Mouse (Mus musculus) effector memory CD4-positive, alpha-beta T cell, adult 5 months (primary cell): ENCODE data around the gene Thoc6. TPM values are rescaled to one million over a fixed set of nuclear protein-coding genes. Genes with fewer than 3 reads are reported as not detected.

Source experiments
- polyA plus RNA-seq: library from polyadenylated mRNA; unstranded; fragments of 100-300 nt; shearing (Covaris generic); gene quantifications from one replicate; pipeline ENCODE4 v1.2.1, GENCODE M21; 2017

Gene Thoc6
- 21.0 TPM for polyA plus RNA-seq

DNA sequence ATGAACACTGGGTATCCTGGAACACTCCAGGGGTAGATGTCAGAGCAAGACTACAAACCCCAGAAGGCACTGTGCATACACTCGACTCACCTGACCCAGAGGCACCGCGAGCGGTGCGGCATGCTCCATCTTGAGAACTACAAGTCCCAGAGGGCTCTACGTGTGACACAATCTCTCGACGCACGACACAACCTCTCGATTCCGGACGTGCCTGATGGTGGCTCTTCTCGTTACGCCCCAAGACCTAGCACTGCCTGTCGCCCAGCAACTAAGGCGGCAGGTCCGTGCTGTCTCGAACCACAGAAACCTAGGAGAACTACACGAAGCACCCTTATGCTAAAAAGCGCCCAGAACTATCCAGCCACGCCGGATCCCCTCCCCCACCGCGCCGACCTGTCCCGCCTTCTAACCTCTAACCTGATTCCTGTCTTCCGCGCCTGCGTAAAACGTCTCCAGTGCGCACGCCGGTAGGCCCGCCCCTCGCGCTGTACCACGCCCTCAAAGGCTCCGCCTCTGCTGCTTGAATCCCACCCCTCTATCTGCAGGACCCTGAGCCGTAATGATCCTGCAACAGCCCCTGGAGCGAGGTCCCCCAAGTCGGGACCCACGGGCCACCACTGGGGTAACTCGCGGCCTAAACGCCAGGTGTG lies at the start of gene Thoc6, which contains the start of gene Hcfc1r1:
TSS of gene Thoc6 (minus strand) at position 459 of the 650 bp plus-strand sequence.
TSS of gene Hcfc1r1 (plus strand) at position 173 of the 650 bp plus-strand sequence.

GRCm38 (mm10) chr17:23722376-23723125 lies 48.9 kb upstream of the Thoc6 start, which contains the start of gene 1520401A03Rik:
1520401A03Rik (minus strand) TSS chr17:23722783.

DNA sequence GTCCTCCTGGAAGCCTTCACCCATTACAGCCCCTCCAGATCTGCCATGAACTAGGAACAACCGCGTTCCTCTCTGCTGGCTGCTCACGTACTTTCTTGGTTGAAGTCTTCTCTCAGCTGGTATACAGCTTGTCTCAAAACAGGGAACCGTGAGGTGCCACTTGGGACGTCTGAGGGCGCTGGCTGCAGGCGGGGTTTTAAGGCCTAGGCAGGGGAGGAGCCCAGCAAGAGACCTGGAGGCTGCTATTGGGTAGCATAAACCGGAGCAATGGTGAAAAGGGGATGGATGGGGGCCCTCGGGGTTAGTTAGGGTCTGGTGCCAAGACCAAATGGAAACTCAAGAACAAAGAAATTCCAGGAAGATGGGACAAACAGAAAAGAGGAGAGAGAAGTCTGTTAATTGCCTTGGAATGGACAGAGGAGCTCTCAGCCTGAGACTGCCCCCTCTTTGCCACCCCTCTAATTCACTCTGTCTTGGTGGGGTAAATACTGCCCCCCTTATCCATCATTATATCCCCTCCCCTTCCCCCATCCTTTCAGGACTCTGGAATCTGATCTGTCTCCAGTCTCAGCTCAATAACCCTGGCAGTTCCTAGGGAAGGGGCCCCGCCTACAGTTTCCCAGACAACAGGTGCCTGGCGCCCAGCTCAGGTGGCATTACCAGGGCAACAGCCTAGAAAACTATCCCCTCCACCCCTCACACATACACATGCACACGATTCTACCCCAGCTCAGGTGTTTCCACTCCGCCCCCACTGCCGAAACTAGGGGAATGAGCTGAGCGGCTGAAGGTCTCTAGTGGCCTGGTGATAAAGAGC lies 10.4 kb upstream of the Thoc6 start, which contains the start of gene Cldn9:
TSS of gene Cldn9 (minus strand) at position 171 of the 817 bp plus-strand sequence.

GRCm38 (mm10) chr17:23679127-23679835 lies 5.6 kb upstream of the Thoc6 start, which contains the start of gene Cldn6:
Cldn6 (plus strand) TSS chr17:23679249.

GRCm38 (mm10) chr17:23677236-23677679 lies 3.6 kb upstream of the Thoc6 start, which contains the start of gene Tnfrsf12a:
Tnfrsf12a (minus strand) TSS chr17:23677468.

GRCm38 (mm10) chr17:23660117-23660875 lies 13.4 kb downstream of the Thoc6 start, which contains the start of gene Bicdl2:
Bicdl2 (plus strand) TSS chr17:23660506.

GRCm38 (mm10) chr17:23644613-23645495 lies 28.8 kb downstream of the Thoc6 start, which contains the start of gene Mmp25:
Mmp25 (minus strand) TSS chr17:23645277.

Other genes with a start within 250 kb of the Thoc6 start
- gene Vmn2r117, start 194.2 kb downstream of the Thoc6 start, polyA plus RNA-seq, result not detected
- gene Zfp213, start 109.6 kb downstream of the Thoc6 start, polyA plus RNA-seq, result 6.9 TPM
- not detected for gene Zfp13, start 74.4 kb downstream of the Thoc6 start, polyA plus RNA-seq
- 4.8 TPM for gene Zscan10, start 73.0 kb downstream of the Thoc6 start, polyA plus RNA-seq
- gene Mmp25, start 28.6 kb downstream of the Thoc6 start, polyA plus RNA-seq, result 0.25 TPM
- gene Bicdl2, start 13.4 kb downstream of the Thoc6 start, polyA plus RNA-seq, result 0.19 TPM
- 46.6 TPM for gene Hcfc1r1, start 286 bp downstream of the Thoc6 start, polyA plus RNA-seq
- 20.5 TPM for gene Tnfrsf12a, start 3.6 kb upstream of the Thoc6 start, polyA plus RNA-seq
- not detected for gene Cldn6, start 5.4 kb upstream of the Thoc6 start, polyA plus RNA-seq
- gene Cldn9, start 10.1 kb upstream of the Thoc6 start, polyA plus RNA-seq, result not detected
- gene 1520401A03Rik, start 48.9 kb upstream of the Thoc6 start, polyA plus RNA-seq, result not detected
- 51.3 TPM for gene Pkmyt1, start 52.5 kb upstream of the Thoc6 start, polyA plus RNA-seq
- 3.1 TPM for gene Paqr4, start 67.0 kb upstream of the Thoc6 start, polyA plus RNA-seq
- 2.4 TPM for gene Kremen2, start 72.0 kb upstream of the Thoc6 start, polyA plus RNA-seq
- 25.6 TPM for gene Flywch1, start 97.7 kb upstream of the Thoc6 start, polyA plus RNA-seq
- gene Flywch2, start 112.2 kb upstream of the Thoc6 start, polyA plus RNA-seq, result 1.7 TPM
- gene Srrm2, start 116.7 kb upstream of the Thoc6 start, polyA plus RNA-seq, result 1,161 TPM
- 389 TPM for gene Elob, start 155.3 kb upstream of the Thoc6 start, polyA plus RNA-seq
- not detected for gene Prss33, start 162.2 kb upstream of the Thoc6 start, polyA plus RNA-seq
- gene Prss32, start 170.0 kb upstream of the Thoc6 start, polyA plus RNA-seq, result not detected
- 3.6 TPM for gene Prss41, start 170.3 kb upstream of the Thoc6 start, polyA plus RNA-seq
- not detected for gene Prss21, start 194.2 kb upstream of the Thoc6 start, polyA plus RNA-seq
- not detected for gene Dcpp1, start 207.0 kb upstream of the Thoc6 start, polyA plus RNA-seq
- not detected for gene Dcpp2, start 207.0 kb upstream of the Thoc6 start, polyA plus RNA-seq
- gene Dcpp3, start 243.6 kb upstream of the Thoc6 start, polyA plus RNA-seq, result not detected